Mouse (Mus musculus): Measurements from ENCODE around the gene Slc26a10.

DNA sequence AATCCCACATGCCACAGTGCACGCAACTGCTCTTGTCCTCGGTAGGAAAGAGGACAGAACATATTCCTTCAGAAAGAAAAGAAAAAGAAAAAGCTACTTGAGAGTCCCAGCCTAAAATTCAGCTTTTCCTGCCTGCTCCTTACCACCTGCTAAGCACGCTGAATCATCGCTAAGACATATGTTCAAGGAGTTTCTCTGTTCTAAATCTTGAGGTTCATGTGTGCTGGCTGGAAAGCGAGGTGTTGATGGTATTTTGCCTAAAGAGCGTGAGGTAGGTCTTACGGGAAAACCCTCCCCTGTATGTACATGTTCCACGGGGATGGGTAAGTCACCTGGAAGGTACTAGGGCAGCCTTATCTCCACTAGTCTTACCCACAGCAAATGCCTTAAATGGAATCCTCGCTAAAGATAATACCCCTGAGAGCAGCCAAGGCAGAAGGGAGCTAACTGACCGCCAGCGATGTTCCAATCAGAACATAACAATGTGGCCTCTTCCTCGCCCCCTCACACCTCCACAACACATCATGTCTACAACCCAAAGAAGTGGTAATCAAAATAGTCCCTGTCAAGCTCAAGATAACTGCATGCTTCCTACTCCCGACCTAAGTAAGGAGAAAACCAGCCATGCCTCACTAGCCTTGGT, 29.6 kb upstream of the Slc26a10 start:
- TF ChIP-seq CTCF (IDR thresholded peaks at IDR 0.05; ENCODE audit: insufficient read depth, low read depth, low read length), result no peak
- TF ChIP-seq POLR2A (IDR thresholded peaks at IDR 0.05; ENCODE audit: insufficient read depth, low read depth, low read length), result no peak

Measured in olfactory bulb, adult 2 months (tissue).